Mouse (Mus musculus): ENCODE measurements around the gene Rbm38. TPM values are rescaled to one million over a fixed set of nuclear protein-coding genes. Genes with fewer than 3 reads are reported as not detected.

Rbm38 gene
- polyA plus RNA-seq, 1 experiment from 2014 or later, result 10.0 TPM

DNA sequence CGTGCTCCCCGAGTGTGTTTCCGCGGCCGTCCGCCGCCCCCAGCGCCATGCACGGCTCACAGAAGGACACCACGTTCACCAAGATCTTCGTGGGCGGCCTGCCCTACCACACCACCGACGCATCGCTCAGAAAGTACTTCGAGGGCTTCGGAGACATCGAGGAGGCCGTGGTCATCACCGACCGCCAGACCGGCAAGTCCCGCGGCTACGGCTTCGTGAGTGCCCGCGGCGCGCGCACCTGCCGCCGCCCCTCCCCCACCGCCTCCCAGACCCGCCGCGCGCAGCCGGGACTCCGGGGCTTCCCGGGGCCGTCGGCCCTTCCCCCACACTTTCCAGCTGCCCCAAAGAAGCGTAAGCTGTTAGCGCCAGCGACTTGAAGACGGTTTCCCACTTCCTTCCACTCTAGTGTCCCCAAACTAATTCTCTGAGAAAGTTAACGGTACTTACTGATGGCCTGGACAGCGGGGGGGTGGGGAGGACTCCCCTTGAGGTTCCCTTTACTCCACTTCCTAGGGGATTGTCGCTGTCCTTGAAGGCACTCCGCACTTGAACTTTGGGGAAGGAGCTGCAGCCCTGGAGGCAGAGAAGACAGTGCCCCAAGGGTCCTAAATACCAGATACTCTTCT, 1.9 kb downstream of the Rbm38 start:
- Histone ChIP-seq H3K4me2 (ENCODE audit: low read length) (peak overlapping the region; percentile 83), H3K36me3 (ENCODE audit: control insufficient read depth, insufficient read depth, low read length) (no peaks in the 10 kb centered on the region), H3K27ac (ENCODE audit: low read depth, low read length) (no peak overlapping the region), H3K9ac (ENCODE audit: low read depth, low read length) (peak overlapping the region; percentile 80), H3K27me3 (replicated peaks; ENCODE audit: control insufficient read depth, insufficient read depth, low read length) (peaks cover 3% of the 10 kb centered on the region), H3K4me3 (ENCODE audit: low read length) (peak overlapping the region; percentile 76), H3K4me1 (ENCODE audit: control insufficient read depth, insufficient read depth, low read depth, low read length) (peaks cover 42% of the 10 kb centered on the region), H3K9me3 (ENCODE audit: control insufficient read depth, low read length) (no peaks in the 10 kb centered on the region)
- WGBS, result under 1% methylated on average over 46 of the region's 51 CpGs
- peak; percentile 69 for ATAC-seq

DNA sequence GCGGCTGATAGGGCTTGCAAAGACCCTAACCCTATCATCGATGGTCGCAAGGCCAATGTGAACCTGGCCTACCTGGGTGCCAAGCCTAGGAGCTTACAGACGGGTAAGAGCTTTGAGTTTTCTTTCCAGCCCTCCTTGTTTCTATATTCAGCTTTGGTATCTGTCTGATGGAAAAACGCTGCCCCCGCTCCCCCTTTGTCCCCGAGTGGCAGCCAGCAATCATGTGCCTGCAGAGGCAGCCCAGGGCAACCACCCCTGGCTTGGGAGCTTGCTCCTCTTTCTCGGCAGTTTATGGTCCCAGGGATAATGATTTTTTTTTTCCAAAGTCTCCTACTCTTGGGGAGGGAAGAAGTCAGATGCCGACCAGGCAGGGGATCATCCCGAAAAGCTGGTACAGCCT, 2.5 kb downstream of the Rbm38 start:
- 24% methylated on average over 10 of the region's 10 CpGs for WGBS
- H3K27me3 ChIP-seq (replicated peaks; ENCODE audit: control insufficient read depth, insufficient read depth, low read length), result peaks cover 3% of the 10 kb centered on the region
- H3K36me3 ChIP-seq (ENCODE audit: control insufficient read depth, insufficient read depth, low read length), result no peaks in the 10 kb centered on the region
- peak overlapping the region; percentile 80 for H3K9ac ChIP-seq (ENCODE audit: low read depth, low read length)
- peaks cover 42% of the 10 kb centered on the region for H3K4me1 ChIP-seq (ENCODE audit: control insufficient read depth, insufficient read depth, low read depth, low read length)
- no peak overlapping the region for H3K27ac ChIP-seq (ENCODE audit: low read depth, low read length)
- H3K4me2 ChIP-seq (ENCODE audit: low read length), result peak overlapping the region; percentile 83
- H3K4me3 ChIP-seq (ENCODE audit: low read length), result peak overlapping the region; percentile 76
- no peaks in the 10 kb centered on the region for H3K9me3 ChIP-seq (ENCODE audit: control insufficient read depth, low read length)
- no peak for ATAC-seq

DNA sequence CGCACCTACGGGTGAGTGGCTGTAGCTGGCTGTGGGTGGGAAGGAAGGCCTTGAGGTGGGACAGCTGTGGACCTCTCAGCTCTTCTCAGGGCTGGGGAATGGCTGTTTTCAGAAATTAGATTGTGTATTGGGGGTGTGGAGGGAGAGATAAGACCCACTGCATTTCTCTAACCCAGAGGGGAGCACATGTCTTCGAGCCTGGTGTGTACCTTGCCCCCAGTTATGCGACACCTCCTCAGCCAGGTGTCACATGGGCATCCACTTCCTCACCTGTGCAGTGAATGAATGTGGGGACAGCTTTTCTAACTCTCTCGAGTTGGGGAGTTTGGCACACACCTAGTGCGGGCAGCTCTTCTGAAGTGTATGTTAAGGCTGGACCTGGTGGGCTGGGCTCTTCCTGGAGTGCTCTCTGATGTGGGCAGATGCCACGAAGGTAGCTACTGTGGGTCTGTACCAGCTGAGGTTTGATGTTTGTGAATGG, 3.1 kb downstream of the Rbm38 start:
- Histone ChIP-seq H3K4me1 (ENCODE audit: control insufficient read depth, insufficient read depth, low read depth, low read length) (peaks cover 45% of the 10 kb centered on the region), H3K36me3 (ENCODE audit: control insufficient read depth, insufficient read depth, low read length) (0 out of 2 replicates have a peak, but pooled peaks cover 2% of the 10 kb centered on the region), H3K4me3 (ENCODE audit: low read length) (no peak overlapping the region; the same call in 1 of the 2 replicates), H3K4me2 (ENCODE audit: low read length) (peak overlapping the region; percentile 83), H3K9ac (ENCODE audit: low read depth, low read length) (no peak overlapping the region), H3K27ac (ENCODE audit: low read depth, low read length) (no peak overlapping the region), H3K9me3 (ENCODE audit: control insufficient read depth, low read length) (no peaks in the 10 kb centered on the region), H3K27me3 (replicated peaks; ENCODE audit: control insufficient read depth, insufficient read depth, low read length) (peaks cover 3% of the 10 kb centered on the region)
- WGBS, result 91% methylated on average over 7 of the region's 7 CpGs
- no peak for ATAC-seq

DNA sequence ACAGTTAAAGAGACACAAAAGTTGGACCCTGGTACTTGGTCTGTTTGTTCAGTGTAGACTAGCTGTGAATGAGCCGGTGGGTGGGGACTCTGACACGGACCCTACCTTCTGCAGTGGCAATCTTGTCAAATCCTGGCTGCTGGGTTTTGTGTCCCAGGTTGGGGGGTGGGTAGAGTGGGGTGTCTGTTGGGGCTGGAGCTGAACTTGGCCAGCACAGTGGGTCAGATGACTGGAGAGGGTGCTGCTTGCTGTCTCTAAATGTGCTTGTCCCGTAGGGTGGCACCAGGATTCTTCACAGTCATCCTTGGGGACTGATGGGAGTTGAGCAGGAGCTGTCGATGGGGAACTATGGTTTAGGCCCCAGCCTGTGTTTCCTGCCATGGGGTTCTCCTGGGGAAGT, 3.7 kb downstream of the Rbm38 start:
- Histone ChIP-seq H3K4me2 (ENCODE audit: low read length) (no peak overlapping the region), H3K36me3 (ENCODE audit: control insufficient read depth, insufficient read depth, low read length) (0 out of 2 replicates have a peak, but pooled peaks cover 2% of the 10 kb centered on the region), H3K9me3 (ENCODE audit: control insufficient read depth, low read length) (no peaks in the 10 kb centered on the region), H3K27me3 (replicated peaks; ENCODE audit: control insufficient read depth, insufficient read depth, low read length) (peaks cover 3% of the 10 kb centered on the region), H3K4me3 (ENCODE audit: low read length) (no peak overlapping the region), H3K9ac (ENCODE audit: low read depth, low read length) (no peak overlapping the region), H3K27ac (ENCODE audit: low read depth, low read length) (no peak overlapping the region), H3K4me1 (ENCODE audit: control insufficient read depth, insufficient read depth, low read depth, low read length) (peaks cover 45% of the 10 kb centered on the region)
- 83% methylated on average over 4 of the region's 4 CpGs for WGBS
- no peak for ATAC-seq

DNA sequence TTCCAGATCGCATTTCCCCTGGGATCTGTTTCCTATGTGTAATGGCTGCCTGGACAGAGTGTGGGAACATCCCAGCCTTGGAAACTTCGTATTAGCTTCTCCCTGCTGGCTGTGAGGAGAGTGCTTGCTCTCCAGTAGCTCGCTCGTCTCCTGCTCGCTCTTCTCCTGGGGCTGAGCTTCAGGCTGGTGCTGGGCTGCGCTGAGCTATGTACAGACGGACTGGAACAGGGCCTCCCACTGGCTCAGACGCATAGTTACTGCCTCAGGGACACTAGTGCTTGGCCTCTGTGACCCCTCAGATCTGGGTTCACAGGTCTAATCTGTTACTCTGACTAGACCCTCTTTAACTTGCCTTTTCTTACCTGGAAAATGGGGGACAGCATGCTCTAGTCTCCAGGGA, 4.1 kb downstream of the Rbm38 start:
- WGBS, result 73% methylated on average over 8 of the region's 8 CpGs
- Histone ChIP-seq H3K9me3 (ENCODE audit: control insufficient read depth, low read length) (no peaks in the 10 kb centered on the region), H3K36me3 (ENCODE audit: control insufficient read depth, insufficient read depth, low read length) (0 out of 2 replicates have a peak, but pooled peaks cover 2% of the 10 kb centered on the region), H3K27me3 (replicated peaks; ENCODE audit: control insufficient read depth, insufficient read depth, low read length) (peaks cover 3% of the 10 kb centered on the region), H3K27ac (ENCODE audit: low read depth, low read length) (no peak overlapping the region), H3K4me1 (ENCODE audit: control insufficient read depth, insufficient read depth, low read depth, low read length) (peaks cover 45% of the 10 kb centered on the region), H3K9ac (ENCODE audit: low read depth, low read length) (no peak overlapping the region), H3K4me2 (ENCODE audit: low read length) (no peak overlapping the region), H3K4me3 (ENCODE audit: low read length) (no peak overlapping the region)
- ATAC-seq, result no peak

DNA sequence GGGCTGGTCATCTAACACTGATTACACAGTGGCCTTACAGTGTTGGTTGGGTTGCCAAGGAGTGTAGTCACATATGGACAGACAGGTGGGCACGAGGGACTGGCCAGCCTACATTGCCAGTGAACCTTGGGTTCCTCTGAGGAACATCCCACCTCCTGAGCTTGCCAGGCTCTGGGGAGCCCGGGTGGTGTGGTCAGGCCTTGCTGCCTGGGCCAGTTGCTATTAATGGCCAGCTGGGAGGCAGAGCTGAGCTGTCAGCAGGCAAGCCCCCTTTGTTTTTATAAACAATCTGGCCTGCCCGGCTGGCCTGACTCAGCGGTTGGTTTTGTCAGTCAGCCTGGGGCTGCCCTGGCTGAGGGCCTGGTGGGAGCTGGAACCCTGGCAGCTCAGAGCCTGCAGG, 4.6 kb downstream of the Rbm38 start:
- no peak overlapping the region for H3K4me3 ChIP-seq (ENCODE audit: low read length)
- H3K27ac ChIP-seq (ENCODE audit: low read depth, low read length), result no peak overlapping the region
- 11% methylated on average over 4 of the region's 4 CpGs for WGBS
- H3K27me3 ChIP-seq (replicated peaks; ENCODE audit: control insufficient read depth, insufficient read depth, low read length), result peaks cover 3% of the 10 kb centered on the region
- no peak overlapping the region for H3K4me2 ChIP-seq (ENCODE audit: low read length)
- ATAC-seq, result no peak
- peaks cover 40% of the 10 kb centered on the region for H3K4me1 ChIP-seq (ENCODE audit: control insufficient read depth, insufficient read depth, low read depth, low read length)
- H3K9ac ChIP-seq (ENCODE audit: low read depth, low read length), result no peak overlapping the region
- H3K36me3 ChIP-seq (ENCODE audit: control insufficient read depth, insufficient read depth, low read length), result peaks cover 2% of the 10 kb centered on the region; the same call in 1 of the 2 replicates
- H3K9me3 ChIP-seq (ENCODE audit: control insufficient read depth, low read length), result no peaks in the 10 kb centered on the region

DNA sequence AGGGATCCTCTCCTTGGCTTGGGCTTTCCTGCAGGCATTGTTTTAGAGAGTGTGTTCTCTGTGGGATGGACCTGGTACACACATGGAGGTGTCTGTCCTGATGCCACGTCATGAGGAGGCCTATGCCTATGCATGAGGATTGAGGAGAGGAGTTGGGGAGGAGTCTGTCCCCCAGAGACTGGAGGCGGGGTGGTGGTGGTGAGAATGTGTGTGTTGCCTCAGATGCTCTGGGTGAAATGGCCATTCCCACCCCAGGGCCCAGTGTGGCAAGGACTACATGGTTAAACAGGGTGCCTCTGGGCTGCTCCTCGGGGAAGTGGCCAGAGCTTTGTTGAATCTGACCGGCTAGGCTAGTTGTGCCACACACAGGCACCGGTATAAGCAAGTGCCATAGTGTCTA, 6.0 kb downstream of the Rbm38 start:
- no peaks in the 10 kb centered on the region for H3K27me3 ChIP-seq (replicated peaks; ENCODE audit: control insufficient read depth, insufficient read depth, low read length)
- no peaks in the 10 kb centered on the region for H3K9me3 ChIP-seq (ENCODE audit: control insufficient read depth, low read length)
- no peak overlapping the region for H3K9ac ChIP-seq (ENCODE audit: low read depth, low read length)
- ATAC-seq, result no peak
- no peak overlapping the region for H3K27ac ChIP-seq (ENCODE audit: low read depth, low read length)
- 80% methylated on average over 5 of the region's 5 CpGs for WGBS
- peaks cover 34% of the 10 kb centered on the region for H3K4me1 ChIP-seq (ENCODE audit: control insufficient read depth, insufficient read depth, low read depth, low read length)
- H3K4me2 ChIP-seq (ENCODE audit: low read length), result no peak overlapping the region
- H3K36me3 ChIP-seq (ENCODE audit: control insufficient read depth, insufficient read depth, low read length), result peaks cover 7% of the 10 kb centered on the region
- no peak overlapping the region for H3K4me3 ChIP-seq (ENCODE audit: low read length)

DNA sequence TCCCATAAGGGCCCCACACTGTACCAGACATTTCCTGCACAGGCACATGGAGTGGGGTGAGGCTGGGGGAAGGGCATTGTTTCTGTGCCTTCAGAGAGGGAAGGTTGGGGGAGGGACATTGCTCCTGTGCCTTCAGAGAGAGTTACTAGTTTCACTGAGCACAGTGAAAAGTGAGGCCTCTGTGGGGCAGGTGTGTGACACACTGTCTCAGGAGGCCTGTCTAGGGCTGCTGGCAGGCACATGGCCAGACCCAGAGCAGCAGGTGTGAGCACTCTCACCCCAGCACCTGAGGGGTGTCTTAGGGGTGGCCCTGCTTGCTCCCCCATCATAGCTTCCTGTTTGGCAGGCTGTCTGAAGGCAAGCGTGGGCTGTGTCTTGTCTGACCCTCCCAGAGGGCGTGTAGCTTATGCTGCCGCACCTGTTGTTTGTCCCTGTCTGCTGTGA, 6.4 kb downstream of the Rbm38 start:
- Histone ChIP-seq H3K4me1 (ENCODE audit: control insufficient read depth, insufficient read depth, low read depth, low read length) (peaks cover 34% of the 10 kb centered on the region), H3K9me3 (ENCODE audit: control insufficient read depth, low read length) (no peaks in the 10 kb centered on the region), H3K27me3 (replicated peaks; ENCODE audit: control insufficient read depth, insufficient read depth, low read length) (no peaks in the 10 kb centered on the region), H3K4me2 (ENCODE audit: low read length) (no peak overlapping the region), H3K4me3 (ENCODE audit: low read length) (no peak overlapping the region), H3K9ac (ENCODE audit: low read depth, low read length) (no peak overlapping the region), H3K36me3 (ENCODE audit: control insufficient read depth, insufficient read depth, low read length) (peaks cover 7% of the 10 kb centered on the region), H3K27ac (ENCODE audit: low read depth, low read length) (no peak overlapping the region)
- no peak for ATAC-seq
- WGBS, result 78% methylated on average over 3 of the region's 3 CpGs

DNA sequence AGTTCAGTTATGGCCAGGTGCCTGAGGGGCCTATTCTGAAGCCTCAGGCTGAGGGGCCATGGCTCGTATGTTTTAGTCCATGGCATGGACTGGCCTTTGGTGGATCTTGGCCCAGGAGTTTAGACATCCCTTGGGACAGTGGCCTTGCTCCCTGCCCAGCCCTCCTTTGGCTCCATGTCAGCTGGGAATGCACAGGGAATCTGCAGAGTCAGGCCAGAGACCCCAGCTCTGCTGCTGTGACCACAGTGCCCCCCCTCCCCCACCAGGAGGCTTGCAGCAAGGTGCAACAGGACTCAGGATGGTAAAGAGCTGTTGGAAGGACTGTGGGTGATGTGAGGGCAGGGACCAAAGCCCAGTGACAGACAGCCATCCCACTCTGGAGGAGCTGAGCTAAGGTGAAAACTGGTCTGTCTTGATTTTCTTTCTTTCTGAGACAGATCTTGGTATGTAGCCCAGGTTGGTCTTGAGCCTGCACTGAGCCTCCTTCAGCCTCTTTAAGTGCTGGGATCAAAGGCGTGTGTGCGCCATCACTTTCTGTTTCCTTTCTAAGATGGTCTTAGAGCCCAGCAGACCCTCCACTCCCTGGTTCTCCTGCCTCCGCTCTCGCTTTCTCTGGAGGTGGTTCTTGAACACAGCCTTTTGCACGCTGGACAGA, 7.0 kb downstream of the Rbm38 start:
- peaks cover 33% of the 10 kb centered on the region for H3K4me1 ChIP-seq (ENCODE audit: control insufficient read depth, insufficient read depth, low read depth, low read length)
- ATAC-seq, result no peak

More for the DNA sequence above, 7.0 kb downstream of the Rbm38 start:
- Histone ChIP-seq H3K36me3 (ENCODE audit: control insufficient read depth, insufficient read depth, low read length) (peaks cover 7% of the 10 kb centered on the region), H3K9ac (ENCODE audit: low read depth, low read length) (no peak overlapping the region), H3K9me3 (ENCODE audit: control insufficient read depth, low read length) (no peaks in the 10 kb centered on the region), H3K4me3 (ENCODE audit: low read length) (no peak overlapping the region), H3K27me3 (replicated peaks; ENCODE audit: control insufficient read depth, insufficient read depth, low read length) (no peaks in the 10 kb centered on the region), H3K4me2 (ENCODE audit: low read length) (no peak overlapping the region), H3K27ac (ENCODE audit: low read depth, low read length) (no peak overlapping the region)
- WGBS, result 88% methylated on average over 6 of the region's 6 CpGs

Data from hindbrain, embryonic 16.5 days (tissue).